ENCODE assay signal across 8 mouse cellular contexts in the genomic region with DNA sequence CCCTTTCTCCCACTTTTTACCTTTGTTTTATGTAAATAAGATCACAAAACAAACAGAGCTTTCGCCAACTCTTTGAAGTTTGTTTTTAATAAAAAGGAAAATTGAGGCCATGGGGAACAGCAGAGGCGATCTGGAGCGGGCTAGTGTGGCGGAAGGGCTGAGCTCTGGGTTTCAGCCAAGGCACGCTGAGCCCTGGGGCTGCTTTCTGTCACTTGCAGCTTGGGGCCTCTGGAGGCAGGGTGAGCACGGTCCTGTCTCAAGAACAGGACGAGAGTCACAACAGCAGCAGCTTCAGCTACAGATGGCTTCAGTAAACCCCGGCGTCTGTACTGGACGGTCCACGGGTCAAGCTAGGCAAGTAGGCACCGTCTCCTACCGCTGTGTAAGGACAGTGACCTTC.
A peak's percentile ranks its signal among the peaks of the same experiment; 100 is the strongest.
DNase-seq lines count a peak whose midpoint lies in the region; TF ChIP-seq lines count a peak whose summit lies in the region.

No protein-coding gene starts in this region.

- H3K4me3 ChIP-seq in thymus, adult 2 months (ENCODE audit: control insufficient read depth, insufficient read depth, low read length): no peak overlapping the region

- no peak overlapping the region for H3K27ac ChIP-seq in thymus, adult 2 months (ENCODE audit: control insufficient read depth, insufficient read depth, low read length)

- H3K27me3 ChIP-seq in thymus, adult 2 months (ENCODE audit: control insufficient read depth, insufficient read depth, low read length): no peaks in the 10 kb centered on the region

- TF ChIP-seq CTCF in thymus, adult 2 months (IDR thresholded peaks at IDR 0.05; ENCODE audit: borderline replicate concordance, control insufficient read depth, extremely low read depth, insufficient read depth, low read length, poor library complexity): no peak

- 72% methylated on average over 13 of the region's 13 CpGs for WGBS in thymus, adult 2 months

- DNase-seq in left cerebral cortex, postnatal 4 days: peak; percentile 87
- DNase-seq in left cerebral cortex, adult 18-20 months (ENCODE audit: low spot score in 2 of 2): no peak
- DNase-seq in cerebellum, postnatal 4 days (ENCODE audit: low spot score in 2 of 2): peak; percentile 39 to 75
- DNase-seq in heart, adult 9 months (ENCODE audit: low spot score in 2 of 2): peak; percentile 7 to 39
- DNase-seq in kidney, adult 9 months: peak; percentile 55
- peak; percentile 41 for DNase-seq in lung, postnatal 36 days
- DNase-seq in urinary bladder, postnatal 10 days (ENCODE audit: low spot score): no peak
- DNase-seq in thymus, adult 2 months: no peak

- H3K36me3 ChIP-seq in thymus, adult 2 months (ENCODE audit: control insufficient read depth, insufficient read depth, low read length): no peaks in the 10 kb centered on the region

- intact Hi-C loops in left cerebral cortex, postnatal 4 days (cut with DNase I): no loop called here

- TF ChIP-seq POLR2A in thymus, adult 2 months (IDR thresholded peaks at IDR 0.05; ENCODE audit: control insufficient read depth, extremely low read depth, insufficient read depth, low read length, poor library complexity): no peak

- H3K4me1 ChIP-seq in thymus, adult 2 months (replicated peaks; ENCODE audit: control insufficient read depth, insufficient read depth, low read length): peaks cover 10% of the 10 kb centered on the region; the same call in 1 of the 2 replicates

Comparison
In these comparisons a context has a peak if more than half of its experiments do, and no peak if none do; other contexts are left out.
1. DNase-seq: peak in left cerebral cortex, postnatal 4 days (single experiment), cerebellum, postnatal 4 days (2 of 2), heart, adult 9 months (2 of 2), kidney, adult 9 months (single experiment) and lung, postnatal 36 days (single experiment); none in left cerebral cortex, adult 18-20 months (0 of 2), urinary bladder, postnatal 10 days (single experiment) and thymus, adult 2 months (single experiment).